Mouse (Mus musculus): ENCODE results near the gene Cbs.

The Cbs gene

GRCm38 (mm10) chr17:31590846-31591245 is 46.2 kb downstream of the Cbs start:
- DNase-seq (ENCODE audit: low spot score in 2 of 2) = no peak

- no peak for DNase-seq (ENCODE audit: low spot score in 2 of 2)
Observed at GRCm38 (mm10) chr17:31588726-31589125, 48.3 kb downstream of the Cbs start.

DNA sequence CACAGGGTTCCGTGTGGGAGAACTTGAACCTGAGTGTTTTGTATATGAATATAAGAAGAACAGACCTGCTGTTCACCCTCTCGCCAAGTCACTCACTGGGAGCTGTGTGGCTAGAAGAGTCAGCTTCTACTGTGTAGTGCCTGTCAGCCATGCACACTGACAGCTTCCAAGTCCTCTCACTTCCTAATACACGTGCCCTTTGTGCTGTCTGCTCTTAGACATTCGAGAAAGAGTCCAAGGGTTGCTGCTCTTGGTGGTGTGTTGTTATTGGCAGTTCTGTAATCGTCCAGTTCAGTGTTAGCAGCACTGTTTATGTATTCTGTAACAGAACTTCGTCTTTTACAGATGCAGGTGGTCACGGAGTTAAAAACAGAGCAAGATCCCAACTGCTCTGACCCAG is 48.9 kb downstream of the Cbs start:
- no peak for DNase-seq (ENCODE audit: low spot score in 2 of 2)

DNA sequence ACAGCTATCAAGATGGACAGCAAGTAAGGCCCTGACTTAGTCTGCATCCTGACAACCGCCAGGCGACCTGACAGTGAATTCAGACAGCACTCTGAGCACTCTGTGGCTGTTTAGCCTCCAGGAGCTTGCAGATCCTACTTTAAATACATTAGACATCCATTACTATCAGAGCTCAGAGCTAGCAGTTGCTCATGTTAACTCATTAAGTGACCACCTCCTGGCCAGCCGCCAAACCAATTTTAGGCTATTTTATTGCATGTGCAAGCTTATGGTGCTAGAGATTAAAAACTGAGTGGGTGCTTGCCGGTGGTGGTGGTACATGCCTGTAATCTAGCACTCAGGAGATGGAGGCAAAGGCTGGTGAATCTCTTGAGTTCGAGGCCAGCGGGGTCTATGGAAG is 53.3 kb downstream of the Cbs start:
- no peak for DNase-seq (ENCODE audit: low spot score in 2 of 2)

DNA sequence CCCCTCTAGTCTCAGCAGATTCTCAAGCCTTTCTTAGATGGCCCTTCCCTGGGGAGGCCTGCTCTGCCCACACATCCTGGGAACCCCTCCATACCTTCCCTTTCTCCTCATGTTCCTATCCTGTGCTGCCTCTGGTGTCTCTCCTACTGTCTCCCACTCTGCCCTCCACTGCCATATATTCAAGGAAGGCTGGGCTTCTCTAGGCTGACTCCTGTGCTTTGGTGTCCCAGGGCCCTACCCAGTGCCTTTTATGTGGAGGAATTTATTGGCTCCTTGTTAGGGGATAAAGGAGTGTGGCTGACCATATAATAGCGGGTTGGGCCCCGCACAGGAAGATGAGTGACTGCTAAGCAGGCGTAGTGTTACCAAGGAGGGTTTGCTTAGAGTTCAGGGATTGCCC is 53.9 kb downstream of the Cbs start:
- DNase-seq (ENCODE audit: low spot score in 2 of 2) = no peak

DNA sequence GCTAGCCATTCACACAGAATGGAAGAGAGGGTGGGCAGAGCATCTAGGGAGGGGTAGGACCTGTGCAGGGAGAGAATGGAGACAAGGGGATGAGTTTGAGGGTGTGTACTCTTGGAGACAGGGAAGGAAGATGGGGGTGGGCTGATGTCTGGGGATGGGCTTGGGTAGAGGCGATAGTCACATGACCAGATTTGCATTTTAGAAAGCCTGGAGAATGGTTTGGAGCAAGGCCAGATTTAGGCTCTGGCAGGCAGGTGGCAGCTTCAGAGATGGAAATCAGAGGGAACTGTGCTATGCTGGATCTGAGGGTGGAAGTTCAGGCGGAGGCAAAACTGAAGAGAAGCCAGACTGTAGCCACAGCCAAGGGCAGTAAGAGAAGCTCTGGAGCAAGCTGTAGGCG is 56.7 kb downstream of the Cbs start:
- no peak for DNase-seq (ENCODE audit: low spot score in 2 of 2)

GRCm38 (mm10) chr17:31576394-31577175 is 60.5 kb downstream of the Cbs start:
- DNase-seq (ENCODE audit: low spot score in 2 of 2) = no peak

- DNase-seq (ENCODE audit: low spot score in 2 of 2) = no peak
Observed at GRCm38 (mm10) chr17:31574662-31575061, 62.4 kb downstream of the Cbs start.

- DNase-seq (ENCODE audit: low spot score in 2 of 2) = no peak
Observed at GRCm38 (mm10) chr17:31571689-31572088, 65.3 kb downstream of the Cbs start.

- DNase-seq (ENCODE audit: low spot score in 2 of 2) = no peak
Observed at GRCm38 (mm10) chr17:31570321-31570925, 66.6 kb downstream of the Cbs start.

DNA sequence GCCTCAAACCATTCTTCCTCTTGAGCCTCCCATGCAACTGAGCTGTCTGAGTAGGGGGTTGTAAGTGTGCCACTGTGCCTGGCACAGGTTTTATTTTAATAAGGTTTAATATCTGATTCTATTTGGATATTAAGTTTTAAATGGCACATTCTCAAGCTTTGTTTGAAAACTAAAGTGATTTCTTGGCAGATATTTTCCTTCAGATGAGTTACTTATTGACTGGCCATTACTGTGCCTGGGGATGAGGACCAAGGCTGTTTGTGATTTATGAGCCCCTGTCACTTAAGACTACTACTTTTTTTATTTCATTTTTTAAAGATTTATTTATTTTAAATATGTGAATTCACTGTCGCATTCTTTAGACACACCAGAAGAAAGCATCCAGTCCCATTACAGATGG is 67.3 kb downstream of the Cbs start:
- DNase-seq (ENCODE audit: low spot score in 2 of 2) = no peak

DNA sequence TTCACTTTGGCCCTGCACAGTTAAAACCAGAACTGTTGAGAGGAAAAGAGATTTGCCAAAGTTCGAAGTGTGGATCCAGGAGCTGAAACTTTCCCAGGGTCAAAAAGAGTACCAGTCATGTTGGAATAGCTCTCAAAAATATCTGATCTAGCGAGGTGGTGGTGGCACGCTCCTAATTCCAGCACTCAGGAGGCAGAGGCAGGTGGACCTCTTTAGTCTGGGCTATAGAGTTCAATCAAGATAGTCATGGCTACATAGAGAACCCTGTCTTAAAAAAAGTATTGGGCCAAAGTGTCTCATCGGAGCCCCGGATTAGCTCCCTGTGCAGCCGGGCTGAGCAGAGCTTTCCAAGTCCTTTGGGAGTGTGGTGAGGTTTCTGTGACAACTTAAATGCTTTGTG is 70.8 kb downstream of the Cbs start:
- DNase-seq (ENCODE audit: low spot score in 2 of 2) = no peak

DNA sequence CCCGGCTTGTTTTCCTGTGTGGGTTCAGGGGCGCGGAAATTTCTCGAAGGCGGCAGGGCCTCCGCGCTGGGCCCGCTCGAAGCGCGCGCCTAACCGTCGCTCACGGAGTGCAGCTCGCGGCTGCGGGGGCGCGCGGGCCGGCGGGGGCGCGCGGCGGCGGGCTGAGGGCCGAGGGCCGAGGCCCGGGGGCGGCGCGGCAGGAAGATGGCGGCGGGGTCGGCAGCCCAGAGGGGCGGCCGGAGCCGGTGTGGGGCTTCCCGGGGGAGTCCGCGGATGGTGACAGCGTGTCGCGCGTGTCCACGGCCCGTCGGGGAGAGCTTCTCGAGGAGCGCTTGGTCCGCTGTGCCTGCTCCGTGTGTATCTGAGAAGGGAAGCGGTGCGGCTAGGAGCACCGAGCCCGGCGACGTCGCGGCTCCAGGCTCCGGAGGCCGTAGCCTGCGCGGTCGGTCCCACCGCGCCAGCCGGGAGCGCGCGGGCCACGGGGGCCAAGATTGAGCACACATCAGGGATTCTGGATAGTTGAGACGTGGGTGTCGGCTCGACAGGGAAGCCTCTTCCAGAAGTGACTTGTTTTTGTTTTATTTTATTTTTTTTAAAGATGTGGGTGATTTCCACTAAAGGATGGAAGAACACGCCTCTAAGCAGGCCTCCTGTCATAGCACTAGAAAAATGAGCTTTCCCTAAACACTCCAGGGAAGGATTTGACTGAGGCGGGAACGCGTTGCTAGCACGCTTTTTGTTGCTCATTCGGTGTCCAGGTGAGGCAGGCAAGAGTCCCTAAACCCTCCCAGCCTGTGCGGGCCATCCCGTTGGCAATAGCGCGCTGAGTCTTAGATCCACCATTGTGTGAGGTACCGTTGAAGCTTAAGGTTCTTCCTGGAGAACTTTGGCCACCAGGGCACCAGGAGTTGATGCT is 71.6 kb downstream of the Cbs start:
- peak; percentile 55 for DNase-seq (ENCODE audit: low spot score in 2 of 2)

- no peak for DNase-seq (ENCODE audit: low spot score in 2 of 2)
Observed at GRCm38 (mm10) chr17:31564858-31565140, 72.2 kb downstream of the Cbs start.

DNA sequence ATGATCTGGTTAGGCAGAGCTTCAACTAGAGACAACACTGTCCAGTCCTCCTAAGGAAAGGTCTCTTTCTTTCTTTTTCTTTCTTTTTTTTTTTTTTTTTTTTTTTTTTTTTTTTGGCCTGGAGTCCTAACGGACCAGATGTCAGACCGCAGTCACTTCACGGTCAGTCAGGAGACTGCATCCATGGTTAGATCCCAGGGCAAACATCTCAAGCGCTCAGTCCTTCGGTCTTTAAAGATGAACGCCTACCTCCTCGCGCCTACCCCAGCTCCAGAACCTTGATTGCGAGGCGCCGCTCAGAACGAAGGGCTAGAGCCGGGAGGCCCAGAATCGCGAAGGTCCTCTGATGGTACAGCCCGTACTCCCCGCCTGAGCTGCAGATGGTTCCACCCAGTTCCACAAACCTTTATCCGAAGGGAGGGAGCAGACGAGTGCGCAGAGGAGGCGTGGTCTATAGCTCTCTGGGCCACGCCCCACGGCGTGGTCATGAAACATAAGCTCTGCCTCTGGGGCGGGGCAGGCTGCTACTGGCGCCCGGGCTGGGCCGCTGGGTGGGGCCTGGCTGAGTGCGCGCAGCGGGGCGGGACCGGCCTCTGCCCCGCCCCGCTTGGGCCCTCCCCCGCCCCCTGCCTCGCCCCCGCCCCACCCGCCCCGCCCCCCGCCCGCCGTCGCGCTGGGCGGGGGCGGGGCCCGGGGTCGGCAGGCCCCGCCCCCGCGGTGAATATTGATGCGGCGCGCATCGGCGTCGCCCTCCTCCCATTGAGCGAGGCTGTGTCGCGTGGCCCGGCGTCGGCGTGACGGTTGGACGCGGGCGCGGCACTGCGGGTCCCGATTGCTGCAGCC is 72.8 kb downstream of the Cbs start, which contains the start of gene Pknox1:
Gene Pknox1, plus strand, starts transcription at position 720 of the 843 bp plus-strand sequence.
- DNase-seq (ENCODE audit: low spot score in 2 of 2) = peak; percentile 99

- peak in 1 of 2 experiments; percentile 28 for DNase-seq (ENCODE audit: low spot score in 2 of 2)
Observed at GRCm38 (mm10) chr17:31563632-31564014, 73.4 kb downstream of the Cbs start.

- no peak for DNase-seq (ENCODE audit: low spot score in 2 of 2)
Observed at GRCm38 (mm10) chr17:31559021-31559789, 77.8 kb downstream of the Cbs start.

Data from frontal cortex, postnatal 14 days (tissue).